In genomic region chr2:166991945-166992344, GRCm38 (mm10) we compare ENCODE assay signal across 12 mouse cellular contexts. TPM values are rescaled to one million over a fixed set of nuclear protein-coding genes. Genes with fewer than 3 reads are reported as not detected.
A peak's percentile ranks its signal among the peaks of the same experiment; 100 is the strongest.
DNase-seq lines count a peak whose midpoint lies in the region; ATAC-seq and TF ChIP-seq lines count a peak whose summit lies in the region.
"Had no signal": no experiment of that assay in that cellular context is flagged by ENCODE, and none has a peak within 500 bp of the region (broad histone marks: within the 10 kb centered on the region; RNA-seq: fewer than 3 reads in every experiment).

No protein-coding gene starts in this region.

- no peak for TF ChIP-seq CTCF in Patski (IDR thresholded peaks at IDR 0.05)

- H3K9ac ChIP-seq in limb, embryonic 15.5 days = no peak overlapping the region; the same call in 1 of the 2 replicates
- H3K9ac ChIP-seq: midbrain, embryonic 15.5 days had no signal

- ATAC-seq in Patski = peak; percentile 13
- ATAC-seq in limb, embryonic 15.5 days (ENCODE audit: insufficient number of reproducible peaks, low FRiP score, low TSS enrichment, low read depth) = no peak
- ATAC-seq: midbrain, embryonic 15.5 days had no signal

- no peaks in the 10 kb centered on the region for H3K9me3 ChIP-seq in limb, embryonic 15.5 days
- H3K9me3 ChIP-seq: G1E; heart, embryonic 12.5 days; midbrain, embryonic 15.5 days had no signal

- H3K4me1 ChIP-seq in limb, embryonic 15.5 days = peaks cover 45% of the 10 kb centered on the region

- POLR2A ChIA-PET in Patski (lab: Charles Lee) = interaction anchor here (0.6 to 0.8 kb wide), 2 partner anchors 11 to 328 kb away, joined by 3 to 4 read pairs; no protein-coding TSS in a partner anchor

- in situ Hi-C loops in Patski (cut with MboI; ENCODE audit: low pct_unique_long_range_greater_than_20kb) = no loop called here

- H3K4me3 ChIP-seq in limb, embryonic 15.5 days = no peak overlapping the region
- H3K4me3 ChIP-seq: heart, embryonic 12.5 days; midbrain, embryonic 15.5 days had no signal

- intact Hi-C loops in gastrocnemius, postnatal 36 days (cut with DNase I) = no loop called here

- peak overlapping the region; percentile 60 for H3K27ac ChIP-seq in limb, embryonic 15.5 days
- H3K27ac ChIP-seq: midbrain, embryonic 15.5 days had no signal

- no peaks in the 10 kb centered on the region for H3K36me3 ChIP-seq in limb, embryonic 15.5 days
- H3K36me3 ChIP-seq: heart, embryonic 12.5 days; midbrain, embryonic 15.5 days had no signal

- no peak overlapping the region for H3K4me2 ChIP-seq in limb, embryonic 15.5 days
- H3K4me2 ChIP-seq: heart, embryonic 12.5 days; midbrain, embryonic 15.5 days had no signal

- DNase-seq in kidney, postnatal 14 days = peak; percentile 40
- no peak for DNase-seq in kidney, adult 18-20 months
- DNase-seq in 416B (ENCODE audit: low read depth) (peak; percentile 76), Patski (ENCODE audit: low read depth, low spot score) (no peak)
- DNase-seq in layer of hippocampus, postnatal 14 days (ENCODE audit: low spot score in 2 of 2) = no peak
- DNase-seq in gastrocnemius, postnatal 36 days = no peak
- DNase-seq: cerebellum, adult 8-10 months; right cerebral cortex, postnatal 4 days had no signal

- H3K27me3 ChIP-seq in Patski = no peaks in the 10 kb centered on the region
- no peaks in the 10 kb centered on the region for H3K27me3 ChIP-seq in limb, embryonic 15.5 days
- H3K27me3 ChIP-seq: heart, embryonic 12.5 days; midbrain, embryonic 15.5 days had no signal

- CTCF ChIA-PET in Patski (lab: Charles Lee) = interaction anchor here (0.8 to 3.5 kb wide), 4 partner anchors 8 to 35 kb away, joined by 3 to 13 read pairs (median 8); no protein-coding TSS in a partner anchor

RNA-seq across cellular contexts. Expression of gene Stau1, which starts 4.2 kb away (rescaled TPM):
- polyA plus RNA-seq in Patski (2021) = 81.0 TPM
- polyA plus RNA-seq in limb, embryonic 15.5 days (2015; fragmentation: Nextera tagmentation; extraction: Ambion mirVana) = 98.2 and 99.9 TPM in 2 replicates
- total RNA-seq in layer of hippocampus, postnatal 14 days (2021) = 10 to 100 TPM; 69.5 to 70.3 TPM
- total RNA-seq in gastrocnemius, postnatal 36 days (2021) = 10 to 100 TPM; 30.9 to 33.6 TPM

RNA-seq across cellular contexts. Expression of gene Ddx27, which starts 23.0 kb away (rescaled TPM):
- polyA plus RNA-seq in Patski (2021) = 53.2 TPM
- 43.8 and 45.3 TPM in 2 replicates for polyA plus RNA-seq in limb, embryonic 15.5 days (2015; fragmentation: Nextera tagmentation; extraction: Ambion mirVana)
- total RNA-seq in layer of hippocampus, postnatal 14 days (2021) = 10 to 100 TPM; 29.3 to 30.1 TPM
- total RNA-seq in gastrocnemius, postnatal 36 days (2021) = 1 to 10 TPM; 6.1 to 8.3 TPM

Comparison
In these comparisons a context has a peak if more than half of its experiments do, and no peak if none do; other contexts are left out.
1. DNase-seq: peak in kidney, postnatal 14 days (single experiment) and 416B (single experiment); none in kidney, adult 18-20 months (single experiment), Patski (single experiment), layer of hippocampus, postnatal 14 days (0 of 2) and gastrocnemius, postnatal 36 days (0 of 2).